Mouse (Mus musculus): ENCODE data around the gene Csnk1e. TPM values are rescaled to one million over a fixed set of nuclear protein-coding genes. Genes with fewer than 3 reads are reported as not detected.

The Csnk1e gene
- polyA plus RNA-seq, 1 experiment from 2014 or later = 107 TPM

DNA sequence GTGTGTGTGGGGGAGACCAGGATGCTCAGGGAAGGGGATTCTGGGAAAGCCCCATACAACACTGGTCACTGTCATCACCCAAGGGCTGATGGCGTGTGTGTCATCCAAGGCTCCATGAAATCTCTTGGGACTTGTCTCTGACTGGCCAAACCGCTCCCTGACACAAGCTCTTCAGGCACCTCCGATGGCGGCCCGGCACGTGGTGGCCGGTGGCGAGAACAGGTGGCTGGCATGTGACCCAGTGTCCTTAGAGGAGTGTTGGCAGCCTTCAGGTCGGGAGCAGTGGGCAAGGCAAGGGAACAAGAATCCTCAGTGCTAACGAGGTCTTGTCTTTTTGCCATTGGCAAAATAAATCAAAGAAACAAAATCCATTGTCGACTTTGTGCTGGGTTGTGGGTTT is 36.7 kb downstream of the Csnk1e start:
- no peaks in the 10 kb centered on the region for H3K27me3 ChIP-seq (ENCODE audit: control insufficient read depth, insufficient read depth, low read length)
- 88% methylated on average over 11 of the region's 11 CpGs for WGBS

DNA sequence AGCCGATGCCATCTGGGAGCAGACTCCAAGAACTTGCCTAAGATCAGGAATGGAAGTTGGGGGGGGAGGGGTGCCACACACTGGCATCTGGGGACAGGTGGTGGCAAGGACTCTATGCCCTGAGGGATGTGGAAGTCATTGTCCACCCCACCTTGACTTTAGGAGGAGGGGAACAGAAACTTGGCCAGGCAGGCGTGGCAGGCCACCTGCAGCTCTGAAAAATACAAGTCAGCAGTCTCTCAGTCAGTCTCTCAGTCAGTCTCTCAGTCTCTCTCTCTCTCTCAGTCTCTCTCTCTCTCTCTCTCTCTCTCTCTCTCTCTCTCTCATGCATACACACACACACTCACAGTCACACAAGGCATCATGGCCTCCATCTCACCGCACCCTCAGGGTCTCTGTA is 37.1 kb downstream of the Csnk1e start:
- H3K4me1 ChIP-seq (ENCODE audit: control insufficient read depth, insufficient read depth, low read length) = no peaks in the 10 kb centered on the region
- no peak overlapping the region for H3K4me3 ChIP-seq (ENCODE audit: low read length)
- ATAC-seq (ENCODE audit: low FRiP score, low TSS enrichment) = no peak
- no peaks in the 10 kb centered on the region for H3K27me3 ChIP-seq (ENCODE audit: control insufficient read depth, insufficient read depth, low read length)
- H3K36me3 ChIP-seq (ENCODE audit: control insufficient read depth, insufficient read depth, low read length) = peaks cover 55% of the 10 kb centered on the region
- no peak overlapping the region for H3K27ac ChIP-seq (ENCODE audit: low read depth, low read length)
- no peaks in the 10 kb centered on the region for H3K9me3 ChIP-seq (ENCODE audit: control insufficient read depth, low read length)
- H3K4me2 ChIP-seq (replicated peaks; ENCODE audit: low read depth, low read length) = no peak overlapping the region
- WGBS = 92% methylated on average over 3 of the region's 3 CpGs
- H3K9ac ChIP-seq (ENCODE audit: low read depth, low read length) = no peak overlapping the region

More for the DNA sequence above, 36.7 kb downstream of the Csnk1e start:
- no peak for ATAC-seq (ENCODE audit: low FRiP score, low TSS enrichment)
- no peak overlapping the region for H3K9ac ChIP-seq (ENCODE audit: low read depth, low read length)
- no peak overlapping the region for H3K27ac ChIP-seq (ENCODE audit: low read depth, low read length)
- no peak overlapping the region for H3K4me3 ChIP-seq (ENCODE audit: low read length)
- peaks cover 59% of the 10 kb centered on the region for H3K36me3 ChIP-seq (ENCODE audit: control insufficient read depth, insufficient read depth, low read length)
- H3K4me1 ChIP-seq (ENCODE audit: control insufficient read depth, insufficient read depth, low read length) = no peaks in the 10 kb centered on the region
- H3K9me3 ChIP-seq (ENCODE audit: control insufficient read depth, low read length) = no peaks in the 10 kb centered on the region
- no peak overlapping the region for H3K4me2 ChIP-seq (replicated peaks; ENCODE audit: low read depth, low read length)

DNA sequence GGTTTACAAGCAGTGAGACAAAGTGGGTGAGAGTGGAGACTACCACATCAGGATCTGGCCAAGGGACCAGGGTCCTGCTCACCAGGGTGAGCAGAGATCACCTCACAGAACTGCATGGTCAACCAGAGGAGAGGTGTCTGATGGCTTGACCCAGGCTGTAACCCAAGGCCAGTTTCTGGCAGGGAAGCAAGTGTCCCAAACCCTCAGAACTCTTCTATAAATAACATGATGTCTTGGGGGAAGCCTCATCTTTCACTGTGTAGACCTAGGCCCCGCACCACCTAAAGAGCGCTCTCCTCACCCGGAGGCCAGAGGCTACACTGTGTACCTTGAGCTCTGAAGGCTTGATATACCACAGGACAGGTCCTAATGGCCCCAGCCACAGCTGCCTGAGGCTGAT is 38.0 kb downstream of the Csnk1e start:
- Histone ChIP-seq H3K4me3 (ENCODE audit: low read length) (no peak overlapping the region), H3K4me1 (ENCODE audit: control insufficient read depth, insufficient read depth, low read length) (no peaks in the 10 kb centered on the region), H3K4me2 (replicated peaks; ENCODE audit: low read depth, low read length) (no peak overlapping the region), H3K27me3 (ENCODE audit: control insufficient read depth, insufficient read depth, low read length) (no peaks in the 10 kb centered on the region), H3K27ac (ENCODE audit: low read depth, low read length) (no peak overlapping the region), H3K9me3 (ENCODE audit: control insufficient read depth, low read length) (no peaks in the 10 kb centered on the region), H3K9ac (ENCODE audit: low read depth, low read length) (no peak overlapping the region), H3K36me3 (ENCODE audit: control insufficient read depth, insufficient read depth, low read length) (peaks cover 46% of the 10 kb centered on the region)
- no peak for ATAC-seq (ENCODE audit: low FRiP score, low TSS enrichment)
- 93% methylated on average over 3 of the region's 3 CpGs for WGBS

DNA sequence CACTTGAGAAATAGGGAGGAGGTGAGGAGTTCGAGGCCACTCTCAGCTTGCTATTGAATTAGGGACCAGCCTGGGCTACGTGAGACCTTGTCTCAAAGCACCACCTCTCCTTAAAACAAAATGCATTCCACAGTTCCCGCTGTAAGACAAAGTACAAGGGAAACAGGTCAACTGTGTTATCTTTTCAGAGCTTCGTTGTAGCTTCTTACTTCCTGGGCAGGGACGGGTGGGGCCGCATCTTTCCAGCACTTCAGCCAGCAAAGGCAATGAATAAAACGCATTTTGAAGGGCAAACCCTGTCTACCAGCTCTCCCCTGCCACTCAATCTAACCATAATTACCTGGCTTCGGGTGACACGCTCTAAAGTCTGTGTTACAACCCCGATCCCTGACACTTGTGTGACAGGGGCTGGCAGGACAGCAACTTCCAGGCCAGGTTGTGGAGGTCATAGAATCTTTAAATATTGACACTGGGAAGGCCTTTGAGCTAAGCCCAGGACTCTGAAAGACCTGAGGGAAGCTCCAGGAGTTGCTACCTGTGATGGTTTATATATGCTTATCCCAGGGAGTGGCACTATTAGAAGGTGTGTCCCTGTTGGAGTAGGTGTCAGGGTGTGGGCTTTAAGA is 38.8 kb downstream of the Csnk1e start:
- H3K9ac ChIP-seq (ENCODE audit: low read depth, low read length) = no peak overlapping the region
- peaks cover 38% of the 10 kb centered on the region for H3K36me3 ChIP-seq (ENCODE audit: control insufficient read depth, insufficient read depth, low read length)
- no peak overlapping the region for H3K27ac ChIP-seq (ENCODE audit: low read depth, low read length)
- no peaks in the 10 kb centered on the region for H3K9me3 ChIP-seq (ENCODE audit: control insufficient read depth, low read length)
- H3K4me1 ChIP-seq (ENCODE audit: control insufficient read depth, insufficient read depth, low read length) = no peaks in the 10 kb centered on the region
- no peak overlapping the region for H3K4me2 ChIP-seq (replicated peaks; ENCODE audit: low read depth, low read length)
- no peaks in the 10 kb centered on the region for H3K27me3 ChIP-seq (ENCODE audit: control insufficient read depth, insufficient read depth, low read length)
- ATAC-seq (ENCODE audit: low FRiP score, low TSS enrichment) = no peak
- no peak overlapping the region for H3K4me3 ChIP-seq (ENCODE audit: low read length)
- 92% methylated on average over 10 of the region's 10 CpGs for WGBS

DNA sequence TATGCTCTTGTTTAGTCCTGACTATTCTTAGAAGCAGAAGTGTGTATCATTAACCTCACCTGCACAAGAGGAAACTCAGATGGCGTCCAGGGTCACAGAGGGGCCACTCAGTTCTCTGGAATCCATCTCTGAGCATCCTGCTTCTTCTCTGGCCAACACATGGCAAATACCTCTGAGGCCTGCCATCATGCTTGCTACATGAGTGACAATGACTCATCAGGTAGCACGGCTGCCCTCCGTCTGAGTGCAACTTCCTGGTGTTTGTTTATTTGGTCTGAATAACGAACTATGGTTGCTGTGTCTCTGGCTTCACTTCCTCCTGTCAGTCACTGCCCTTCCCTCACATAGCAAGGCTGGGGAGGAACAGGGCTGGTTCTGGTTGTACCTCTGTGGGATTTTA is 40.9 kb downstream of the Csnk1e start:
- Histone ChIP-seq H3K27ac (ENCODE audit: low read depth, low read length) (no peak overlapping the region), H3K9me3 (ENCODE audit: control insufficient read depth, low read length) (no peaks in the 10 kb centered on the region), H3K36me3 (ENCODE audit: control insufficient read depth, insufficient read depth, low read length) (peaks cover 18% of the 10 kb centered on the region), H3K4me3 (ENCODE audit: low read length) (no peak overlapping the region), H3K27me3 (ENCODE audit: control insufficient read depth, insufficient read depth, low read length) (no peaks in the 10 kb centered on the region), H3K9ac (ENCODE audit: low read depth, low read length) (no peak overlapping the region), H3K4me1 (ENCODE audit: control insufficient read depth, insufficient read depth, low read length) (no peaks in the 10 kb centered on the region), H3K4me2 (replicated peaks; ENCODE audit: low read depth, low read length) (no peak overlapping the region)
- no peak for ATAC-seq (ENCODE audit: low FRiP score, low TSS enrichment)
- WGBS = 53% methylated on average over 4 of the region's 4 CpGs

DNA sequence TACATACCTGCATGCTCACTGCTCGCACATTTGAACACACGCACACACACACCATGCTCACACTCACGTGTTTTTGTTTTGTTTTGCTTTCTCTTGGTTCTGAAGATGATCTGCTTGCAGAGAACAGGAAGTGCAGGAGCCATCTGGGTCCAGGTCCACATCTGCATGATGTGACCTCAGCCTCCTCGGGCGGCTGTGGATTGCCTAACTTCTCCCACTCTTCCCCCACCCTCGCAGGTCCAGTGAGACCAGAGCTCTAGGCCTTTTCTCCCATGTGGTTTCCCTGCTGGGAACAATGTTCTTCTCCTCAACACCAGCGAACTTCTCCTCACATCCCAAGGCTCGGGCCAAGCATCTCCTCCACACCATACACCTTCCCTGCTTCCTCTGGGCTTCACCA is 41.6 kb downstream of the Csnk1e start:
- WGBS = 74% methylated on average over 8 of the region's 8 CpGs
- no peak overlapping the region for H3K27ac ChIP-seq (ENCODE audit: low read depth, low read length)
- H3K9me3 ChIP-seq (ENCODE audit: control insufficient read depth, low read length) = no peaks in the 10 kb centered on the region
- H3K4me3 ChIP-seq (ENCODE audit: low read length) = no peak overlapping the region
- H3K4me1 ChIP-seq (ENCODE audit: control insufficient read depth, insufficient read depth, low read length) = no peaks in the 10 kb centered on the region
- H3K4me2 ChIP-seq (replicated peaks; ENCODE audit: low read depth, low read length) = no peak overlapping the region
- no peak overlapping the region for H3K9ac ChIP-seq (ENCODE audit: low read depth, low read length)
- H3K27me3 ChIP-seq (ENCODE audit: control insufficient read depth, insufficient read depth, low read length) = no peaks in the 10 kb centered on the region
- H3K36me3 ChIP-seq (ENCODE audit: control insufficient read depth, insufficient read depth, low read length) = peaks cover 10% of the 10 kb centered on the region
- no peak for ATAC-seq (ENCODE audit: low FRiP score, low TSS enrichment)

DNA sequence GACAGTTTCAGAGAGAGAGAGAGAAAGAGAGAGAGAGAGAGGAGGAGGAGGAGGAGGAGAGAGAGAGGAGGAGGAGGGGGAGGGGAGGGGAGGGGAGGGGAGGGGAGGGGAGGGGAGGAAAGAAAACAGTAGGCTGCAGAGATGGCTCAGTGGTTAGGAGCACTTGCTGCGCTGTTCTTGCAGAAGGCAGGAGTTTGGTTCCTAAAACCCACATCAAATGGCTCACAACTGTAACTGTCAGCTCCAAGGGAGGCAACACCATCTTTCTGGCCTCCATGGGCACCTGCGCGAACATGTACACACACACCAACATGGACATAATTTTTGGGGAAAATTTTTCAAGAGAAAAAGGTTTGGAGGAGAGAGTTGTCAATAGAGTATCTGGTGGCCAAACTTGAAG is 42.2 kb downstream of the Csnk1e start:
- Histone ChIP-seq H3K27ac (ENCODE audit: low read depth, low read length) (no peak overlapping the region), H3K36me3 (ENCODE audit: control insufficient read depth, insufficient read depth, low read length) (peaks cover 6% of the 10 kb centered on the region; the same call in 1 of the 2 replicates), H3K27me3 (ENCODE audit: control insufficient read depth, insufficient read depth, low read length) (no peaks in the 10 kb centered on the region), H3K4me1 (ENCODE audit: control insufficient read depth, insufficient read depth, low read length) (no peaks in the 10 kb centered on the region), H3K9me3 (ENCODE audit: control insufficient read depth, low read length) (no peaks in the 10 kb centered on the region), H3K4me3 (ENCODE audit: low read length) (no peak overlapping the region), H3K4me2 (replicated peaks; ENCODE audit: low read depth, low read length) (no peak overlapping the region), H3K9ac (ENCODE audit: low read depth, low read length) (no peak overlapping the region)
- WGBS = 98% methylated on average over 3 of the region's 3 CpGs
- no peak for ATAC-seq (ENCODE audit: low FRiP score, low TSS enrichment)

DNA sequence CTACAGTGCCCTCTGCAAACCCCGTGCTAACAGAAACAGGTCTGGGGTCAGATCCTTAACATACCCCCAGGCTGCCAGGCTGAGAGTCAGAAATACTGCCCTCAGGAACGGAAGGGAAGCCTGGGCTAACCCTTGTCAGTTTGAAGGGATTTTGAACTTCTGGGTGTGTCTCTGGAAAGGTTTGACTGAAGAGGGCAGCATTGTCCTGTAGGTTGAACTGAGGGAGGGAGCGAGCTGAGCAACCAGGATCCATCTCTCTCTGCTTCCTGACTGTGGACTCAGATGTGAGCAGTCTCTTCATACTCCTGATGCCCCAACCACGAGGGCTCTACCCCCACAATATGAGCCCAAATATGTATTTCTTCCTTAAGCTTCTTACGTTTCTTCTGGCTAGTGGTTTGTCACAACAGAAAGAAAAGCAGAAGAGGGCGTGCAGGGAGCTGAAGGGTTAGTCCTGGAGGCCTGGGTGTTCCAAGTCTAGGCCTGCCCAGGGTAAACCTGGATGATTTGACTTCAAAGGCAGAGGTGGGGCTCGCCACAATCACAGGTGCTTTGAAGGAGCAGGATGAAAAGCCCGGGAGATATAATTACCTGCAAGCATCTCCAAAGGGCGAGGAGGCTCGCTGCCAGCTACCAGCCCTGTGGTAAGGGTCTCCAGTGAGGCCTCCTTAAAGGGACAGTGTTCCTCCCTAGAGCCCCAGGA is 43.9 kb downstream of the Csnk1e start:
- 69% methylated on average over 10 of the region's 10 CpGs for WGBS
- no peak for ATAC-seq (ENCODE audit: low FRiP score, low TSS enrichment)
- no peak overlapping the region for H3K4me2 ChIP-seq (replicated peaks; ENCODE audit: low read depth, low read length)
- no peaks in the 10 kb centered on the region for H3K9me3 ChIP-seq (ENCODE audit: control insufficient read depth, low read length)
- H3K4me1 ChIP-seq (ENCODE audit: control insufficient read depth, insufficient read depth, low read length) = no peaks in the 10 kb centered on the region
- no peaks in the 10 kb centered on the region for H3K27me3 ChIP-seq (ENCODE audit: control insufficient read depth, insufficient read depth, low read length)
- H3K36me3 ChIP-seq (ENCODE audit: control insufficient read depth, insufficient read depth, low read length) = no peaks in the 10 kb centered on the region
- H3K9ac ChIP-seq (ENCODE audit: low read depth, low read length) = no peak overlapping the region
- no peak overlapping the region for H3K4me3 ChIP-seq (ENCODE audit: low read length)
- H3K27ac ChIP-seq (ENCODE audit: low read depth, low read length) = no peak overlapping the region

DNA sequence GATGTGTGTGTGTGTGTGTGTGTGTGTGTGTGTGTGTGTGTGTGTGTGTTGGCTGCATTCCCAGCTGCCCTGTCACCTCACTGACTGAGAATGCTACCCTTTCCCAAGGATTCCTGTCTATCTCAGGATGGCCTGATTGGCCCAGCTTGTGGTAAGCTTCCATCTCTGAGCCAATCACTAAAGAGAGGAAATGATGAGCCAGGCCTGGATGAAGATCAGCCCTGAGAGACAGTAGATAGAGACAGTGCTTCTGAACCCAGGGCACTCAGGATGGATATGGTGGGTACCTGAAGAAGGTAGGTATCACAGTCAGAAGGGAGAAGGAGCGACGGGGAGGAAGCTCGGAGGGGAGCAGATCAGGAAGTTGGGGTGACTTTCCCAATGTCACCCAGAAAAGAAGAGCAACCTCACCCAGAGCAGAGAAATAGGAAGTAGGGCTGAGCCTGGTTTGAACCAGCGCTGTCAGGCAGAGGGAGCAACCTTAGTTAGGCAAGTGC is 46.2 kb downstream of the Csnk1e start:
- 92% methylated on average over 4 of the region's 4 CpGs for WGBS
- Histone ChIP-seq H3K27ac (ENCODE audit: low read depth, low read length) (no peak overlapping the region), H3K4me1 (ENCODE audit: control insufficient read depth, insufficient read depth, low read length) (no peaks in the 10 kb centered on the region), H3K4me2 (replicated peaks; ENCODE audit: low read depth, low read length) (no peak overlapping the region), H3K36me3 (ENCODE audit: control insufficient read depth, insufficient read depth, low read length) (no peaks in the 10 kb centered on the region), H3K9ac (ENCODE audit: low read depth, low read length) (no peak overlapping the region), H3K9me3 (ENCODE audit: control insufficient read depth, low read length) (no peaks in the 10 kb centered on the region), H3K27me3 (ENCODE audit: control insufficient read depth, insufficient read depth, low read length) (no peaks in the 10 kb centered on the region), H3K4me3 (ENCODE audit: low read length) (no peak overlapping the region)
- no peak for ATAC-seq (ENCODE audit: low FRiP score, low TSS enrichment)
